Mouse (Mus musculus) limb, embryonic 15.5 days (tissue): ENCODE results near the gene Dnajc6. TPM values are rescaled to one million over a fixed set of nuclear protein-coding genes. Genes with fewer than 3 reads are reported as not detected.
A peak's percentile ranks its signal among the peaks of the same experiment; 100 is the strongest.

Experiments used
- ATAC-seq: fragments of 200-750 bp; cut with Nextera tagmentation; 2 replicates; pipeline ENCODE4 v1.8.0; 2017; ENCODE audit warnings: low read depth, moderate TSS enrichment; ENCODE audit not compliant: insufficient number of reproducible peaks, low FRiP score, low TSS enrichment
- H3K27ac ChIP-seq: fragments of 300-500 bp; sonication (generic); 2 replicates; pipeline ENCODE4 v1.5.1; 2015; ENCODE audit warnings: moderate library complexity, mild to moderate bottlenecking, inconsistent platforms
- H3K27me3 ChIP-seq: fragments of 300-500 bp; sonication (generic); 2 replicates; pipeline ENCODE4 v1.6.1; 2015; ENCODE audit warnings: inconsistent platforms
- H3K36me3 ChIP-seq: fragments of 300-500 bp; sonication (generic); 2 replicates; pipeline ENCODE4 v1.6.1; 2015; ENCODE audit warnings: inconsistent platforms
- H3K4me1 ChIP-seq: fragments of 300-500 bp; sonication (generic); 2 replicates; pipeline ENCODE4 v1.6.1; 2015; ENCODE audit warnings: inconsistent platforms
- H3K4me2 ChIP-seq: fragments of 300-500 bp; sonication (generic); 2 replicates; pipeline ENCODE4 v1.6.1; 2015; ENCODE audit warnings: mild to moderate bottlenecking, inconsistent platforms
- H3K4me3 ChIP-seq: fragments of 300-500 bp; sonication (generic); 2 replicates; pipeline ENCODE4 v1.5.1; 2015; ENCODE audit warnings: mild to moderate bottlenecking, inconsistent platforms
- H3K9ac ChIP-seq: fragments of 300-500 bp; sonication (generic); 2 replicates; pipeline ENCODE4 v1.6.1; 2015; ENCODE audit warnings: inconsistent platforms
- H3K9me3 ChIP-seq: fragments of 300-500 bp; sonication (generic); 2 replicates; pipeline ENCODE4 v1.6.1; 2016; ENCODE audit warnings: inconsistent platforms
- WGBS: fragments of 180-500 bp; shearing (Covaris S2); methylation state at CpG from one replicate; pipeline ENCODE4 v1.1.7; 2015; 5-methylcytosine and 5-hydroxymethylcytosine counted together
- polyA plus RNA-seq: library from polyadenylated mRNA; unstranded; fragments of >200 nt; fragmentation: Nextera tagmentation; extraction: Ambion mirVana; gene quantifications from 2 replicates; pipeline ENCODE4 v1.2.1, GENCODE M21; 2015

Gene Dnajc6
- polyA plus RNA-seq, 1 experiment from 2014 or later = 1.3 TPM

DNA sequence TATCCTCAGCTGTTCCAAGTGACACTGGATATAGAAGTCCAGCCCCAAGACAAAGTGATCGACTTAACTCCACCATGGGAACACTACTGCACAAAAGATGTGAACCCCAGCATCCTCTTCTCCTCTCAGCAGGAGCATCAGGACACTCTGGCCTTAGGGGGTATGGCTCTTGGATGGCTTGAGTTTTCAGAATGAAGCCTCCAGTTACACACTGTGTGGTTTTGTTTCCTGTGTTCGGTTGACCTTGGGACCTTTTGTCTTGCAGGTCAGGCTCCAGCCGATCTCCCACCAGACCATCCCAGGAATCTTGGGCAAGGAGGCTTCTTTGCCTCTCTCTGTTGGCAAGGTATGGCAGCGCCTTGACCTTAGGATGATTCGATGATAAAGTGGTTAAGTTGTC lies 120.1 kb downstream of the Dnajc6 start:
- H3K27me3 ChIP-seq = no peaks in the 10 kb centered on the region
- H3K4me2 ChIP-seq = no peak overlapping the region
- H3K36me3 ChIP-seq = no peaks in the 10 kb centered on the region
- no peaks in the 10 kb centered on the region for H3K9me3 ChIP-seq
- H3K4me1 ChIP-seq = no peaks in the 10 kb centered on the region
- H3K4me3 ChIP-seq = no peak overlapping the region
- H3K27ac ChIP-seq = no peak overlapping the region
- H3K9ac ChIP-seq = no peak overlapping the region
- 88% methylated on average over 5 of the region's 5 CpGs for WGBS
- no peak for ATAC-seq

GRCm38 (mm10) chr4:101617742-101618141 lies 121.3 kb downstream of the Dnajc6 start:
- H3K27me3 ChIP-seq = no peaks in the 10 kb centered on the region
- H3K4me2 ChIP-seq = no peak overlapping the region
- H3K27ac ChIP-seq = no peak overlapping the region
- H3K36me3 ChIP-seq = no peaks in the 10 kb centered on the region
- H3K9ac ChIP-seq = no peak overlapping the region
- no peak overlapping the region for H3K4me3 ChIP-seq
- WGBS = 71% methylated on average over 2 of the region's 2 CpGs
- H3K4me1 ChIP-seq = no peaks in the 10 kb centered on the region
- ATAC-seq = no peak
- no peaks in the 10 kb centered on the region for H3K9me3 ChIP-seq

DNA sequence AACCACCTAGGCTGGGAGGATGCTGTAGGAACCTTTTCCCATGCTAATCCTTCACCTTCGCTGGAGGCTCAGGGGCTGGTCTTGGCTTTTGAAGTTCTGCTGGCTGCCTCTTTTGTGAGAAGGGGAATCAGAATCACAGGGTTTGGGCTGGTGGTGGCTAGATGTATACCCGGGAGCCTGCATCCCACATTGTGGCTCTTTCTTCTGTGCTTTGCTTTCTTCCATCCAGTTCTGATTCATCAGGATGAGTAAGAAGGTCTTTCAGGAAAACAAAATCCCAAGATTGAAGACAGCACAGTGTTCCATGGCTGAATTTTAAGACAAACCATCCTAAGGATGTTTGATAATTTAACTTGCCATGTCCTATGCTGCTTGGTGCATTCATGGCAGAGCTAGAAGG lies 123.8 kb downstream of the Dnajc6 start:
- no peak overlapping the region for H3K27ac ChIP-seq
- H3K27me3 ChIP-seq = no peaks in the 10 kb centered on the region
- H3K4me2 ChIP-seq = no peak overlapping the region
- no peak overlapping the region for H3K9ac ChIP-seq
- H3K4me3 ChIP-seq = no peak overlapping the region
- no peaks in the 10 kb centered on the region for H3K4me1 ChIP-seq
- 52% methylated on average over 2 of the region's 2 CpGs for WGBS
- no peaks in the 10 kb centered on the region for H3K36me3 ChIP-seq
- no peak for ATAC-seq
- H3K9me3 ChIP-seq = no peaks in the 10 kb centered on the region

DNA sequence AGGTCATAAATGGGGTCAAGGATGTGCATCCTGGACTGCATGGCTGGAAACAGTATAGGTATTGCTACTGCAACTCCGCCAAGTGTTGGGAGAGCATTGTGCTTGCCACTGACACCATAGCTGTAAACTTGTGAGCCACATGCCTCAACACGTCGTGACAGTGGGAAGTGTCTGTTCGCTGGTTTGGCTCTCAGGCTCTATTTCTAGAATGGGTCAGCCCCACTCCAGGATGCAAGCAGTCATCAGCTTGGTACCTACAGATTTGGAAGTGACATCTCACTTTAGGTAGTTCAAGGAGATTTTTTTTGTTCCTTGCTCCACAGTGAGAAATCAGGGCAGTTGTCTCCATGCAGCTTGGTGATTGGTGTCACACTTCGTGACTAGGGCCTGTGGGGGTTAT lies 124.8 kb downstream of the Dnajc6 start:
- Histone ChIP-seq H3K27ac (no peak overlapping the region), H3K9ac (no peak overlapping the region), H3K4me1 (no peaks in the 10 kb centered on the region), H3K4me3 (no peak overlapping the region), H3K4me2 (no peak overlapping the region), H3K27me3 (no peaks in the 10 kb centered on the region), H3K9me3 (no peaks in the 10 kb centered on the region), H3K36me3 (no peaks in the 10 kb centered on the region)
- ATAC-seq = no peak
- 80% methylated on average over 5 of the region's 5 CpGs for WGBS

GRCm38 (mm10) chr4:101625278-101625677 lies 128.8 kb downstream of the Dnajc6 start:
- Histone ChIP-seq H3K36me3 (no peaks in the 10 kb centered on the region), H3K9me3 (no peaks in the 10 kb centered on the region), H3K4me3 (no peak overlapping the region), H3K27me3 (no peaks in the 10 kb centered on the region), H3K4me2 (no peak overlapping the region), H3K9ac (no peak overlapping the region), H3K27ac (no peak overlapping the region), H3K4me1 (no peaks in the 10 kb centered on the region)
- WGBS = 80% methylated on average over 5 of the region's 5 CpGs
- ATAC-seq = no peak

DNA sequence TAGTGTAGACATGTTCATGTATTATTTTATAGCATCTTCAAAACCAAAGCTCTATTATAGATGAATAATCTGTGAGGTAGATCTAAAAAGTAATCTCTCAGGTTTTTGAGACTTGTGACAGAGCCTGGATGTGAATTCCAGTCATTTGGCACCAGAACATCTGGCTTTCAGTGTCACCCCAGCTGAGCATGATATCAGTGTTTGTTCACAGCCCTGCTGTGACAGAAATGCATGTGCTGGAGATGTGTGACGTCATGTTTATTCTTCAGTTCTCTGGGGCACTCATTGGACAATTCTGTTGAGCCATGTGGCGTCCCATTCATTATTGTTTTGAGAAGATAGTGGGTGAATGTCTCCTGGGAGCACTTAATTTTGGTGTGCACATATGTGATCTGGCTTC lies 139.1 kb downstream of the Dnajc6 start:
- ATAC-seq = no peak
- Histone ChIP-seq H3K27ac (no peak overlapping the region), H3K9ac (no peak overlapping the region), H3K9me3 (no peaks in the 10 kb centered on the region), H3K4me1 (no peaks in the 10 kb centered on the region), H3K27me3 (no peaks in the 10 kb centered on the region), H3K4me2 (no peak overlapping the region), H3K36me3 (no peaks in the 10 kb centered on the region), H3K4me3 (no peak overlapping the region)
- WGBS = 77% methylated on average over 2 of the region's 2 CpGs

DNA sequence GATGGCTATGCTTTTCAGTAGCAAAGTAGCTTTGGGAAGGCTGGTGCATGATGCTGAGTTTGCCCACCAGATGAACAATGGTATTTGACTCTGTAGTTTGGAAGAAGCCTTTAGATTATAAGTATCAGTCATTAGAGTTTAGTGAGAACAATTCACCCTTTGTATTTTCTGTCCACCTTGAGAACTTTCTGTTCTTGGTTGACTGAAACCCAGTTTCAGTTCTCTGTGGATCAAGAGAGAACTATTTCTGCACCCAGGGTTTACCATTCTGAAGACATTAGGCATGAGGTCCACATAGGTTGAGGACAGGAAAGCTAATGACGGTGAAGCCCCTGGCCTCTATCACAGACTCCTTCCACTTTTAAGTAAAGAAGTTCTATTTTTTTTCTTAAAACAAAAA lies 141.0 kb downstream of the Dnajc6 start:
- Histone ChIP-seq H3K27ac (no peak overlapping the region), H3K36me3 (no peaks in the 10 kb centered on the region), H3K27me3 (no peaks in the 10 kb centered on the region), H3K4me2 (no peak overlapping the region), H3K4me3 (no peak overlapping the region), H3K9me3 (no peaks in the 10 kb centered on the region), H3K4me1 (no peaks in the 10 kb centered on the region), H3K9ac (no peak overlapping the region)
- ATAC-seq = no peak
- WGBS = 87% methylated on average over 1 of the region's 1 CpGs

GRCm38 (mm10) chr4:101640631-101641030 lies 144.2 kb downstream of the Dnajc6 start:
- H3K9ac ChIP-seq = no peak overlapping the region
- no peak overlapping the region for H3K4me3 ChIP-seq
- H3K27me3 ChIP-seq = no peaks in the 10 kb centered on the region
- no peaks in the 10 kb centered on the region for H3K4me1 ChIP-seq
- no peaks in the 10 kb centered on the region for H3K36me3 ChIP-seq
- WGBS = 71% methylated on average over 5 of the region's 5 CpGs
- H3K9me3 ChIP-seq = no peaks in the 10 kb centered on the region
- H3K27ac ChIP-seq = no peak overlapping the region
- H3K4me2 ChIP-seq = no peak overlapping the region
- no peak for ATAC-seq

GRCm38 (mm10) chr4:101642708-101643107 lies 146.3 kb downstream of the Dnajc6 start:
- Histone ChIP-seq H3K9ac (no peak overlapping the region), H3K27ac (no peak overlapping the region), H3K4me1 (no peaks in the 10 kb centered on the region), H3K4me2 (no peak overlapping the region), H3K27me3 (no peaks in the 10 kb centered on the region), H3K36me3 (no peaks in the 10 kb centered on the region), H3K4me3 (no peak overlapping the region), H3K9me3 (no peaks in the 10 kb centered on the region)
- ATAC-seq = no peak
- WGBS = 74% methylated on average over 6 of the region's 6 CpGs

DNA sequence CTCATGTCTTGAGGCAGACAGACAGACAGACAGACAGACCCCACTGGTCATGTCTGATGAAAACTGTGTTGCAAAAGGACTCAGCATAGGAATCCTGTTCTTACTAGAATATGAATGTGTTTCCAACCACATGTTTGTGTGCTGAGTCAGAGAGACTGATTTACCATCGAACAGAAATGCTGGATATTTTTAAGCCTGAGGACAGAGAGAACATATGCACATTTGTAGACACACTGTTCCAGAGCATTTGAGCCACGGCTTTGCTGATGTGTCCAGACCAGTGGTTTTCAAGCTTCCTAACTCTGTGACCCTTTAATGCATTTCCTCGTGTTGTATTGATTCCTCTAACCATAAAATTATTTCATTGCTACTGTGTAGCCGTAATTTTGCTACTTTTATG lies 146.8 kb downstream of the Dnajc6 start:
- WGBS = 65% methylated on average over 4 of the region's 4 CpGs
- no peak for ATAC-seq
- no peak overlapping the region for H3K9ac ChIP-seq
- H3K4me3 ChIP-seq = no peak overlapping the region
- no peaks in the 10 kb centered on the region for H3K4me1 ChIP-seq
- no peak overlapping the region for H3K27ac ChIP-seq
- H3K27me3 ChIP-seq = no peaks in the 10 kb centered on the region
- no peak overlapping the region for H3K4me2 ChIP-seq
- no peaks in the 10 kb centered on the region for H3K36me3 ChIP-seq
- H3K9me3 ChIP-seq = no peaks in the 10 kb centered on the region

DNA sequence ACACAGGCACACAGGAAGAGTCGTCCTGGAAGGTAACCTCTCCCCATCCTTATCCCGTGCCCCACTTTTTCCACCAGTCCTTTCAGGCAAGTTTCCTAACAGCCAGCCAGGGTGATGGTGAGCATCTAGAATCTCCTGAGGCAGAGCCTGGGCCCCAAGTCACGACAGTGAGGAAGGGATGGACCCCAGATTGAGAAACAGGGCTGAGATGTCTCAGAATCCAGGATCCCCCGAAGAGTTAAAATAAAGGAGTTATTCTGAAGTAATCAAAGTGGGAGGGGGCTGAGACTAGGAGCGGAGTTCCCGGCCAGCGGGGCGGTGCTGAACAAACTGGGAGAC lies 150.4 kb downstream of the Dnajc6 start:
- H3K9ac ChIP-seq = peak overlapping the region; percentile 53
- peak overlapping the region; percentile 86 for H3K4me3 ChIP-seq
- under 1% methylated on average over 8 of the region's 8 CpGs for WGBS
- peaks cover 8% of the 10 kb centered on the region for H3K4me1 ChIP-seq
- no peaks in the 10 kb centered on the region for H3K36me3 ChIP-seq
- peak; percentile 3; the same call in 1 of the 2 replicates for ATAC-seq
- peak overlapping the region; percentile 94 for H3K27ac ChIP-seq
- H3K27me3 ChIP-seq = no peaks in the 10 kb centered on the region
- H3K9me3 ChIP-seq = no peaks in the 10 kb centered on the region
- peak overlapping the region; percentile 59 for H3K4me2 ChIP-seq

DNA sequence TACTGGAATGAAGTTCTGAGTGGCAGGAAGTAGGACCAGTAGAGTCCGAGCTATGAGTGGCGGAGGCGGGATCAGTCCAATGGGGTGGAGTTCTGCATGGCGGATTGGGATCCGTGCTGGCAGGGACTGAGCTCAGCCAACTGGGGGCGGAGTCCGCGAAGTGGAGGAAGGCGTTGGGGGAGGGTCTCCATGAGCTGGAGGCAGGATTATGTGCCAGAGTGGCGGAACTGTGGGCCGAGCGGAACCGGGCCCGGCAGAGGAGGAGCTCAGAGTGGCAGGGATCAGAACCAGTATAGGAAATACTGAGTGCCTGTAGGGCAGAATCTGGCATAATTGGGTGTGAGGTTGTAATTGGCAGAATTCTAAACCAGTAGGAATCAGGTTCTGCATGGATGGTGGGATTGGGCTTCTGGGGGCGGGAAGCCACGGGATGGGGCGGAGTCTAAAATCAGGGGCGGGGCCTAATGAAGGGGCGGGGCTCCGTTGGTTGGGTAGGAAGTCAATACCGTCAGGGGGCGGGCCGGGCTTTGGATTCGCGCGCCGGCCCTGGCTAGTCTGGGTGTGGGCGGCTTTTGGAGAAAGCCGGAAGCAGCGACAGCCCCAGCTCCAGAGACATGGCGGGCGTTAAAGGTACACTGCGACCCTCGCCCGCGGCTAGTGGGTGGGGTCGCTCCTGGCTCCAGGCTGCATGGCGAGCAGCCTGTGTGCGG lies 150.9 kb downstream of the Dnajc6 start, which contains the start of gene Leprot:
TSS of gene Leprot (plus strand) at position 523 of the 710 bp plus-strand sequence.
- Histone ChIP-seq H3K9me3 (no peaks in the 10 kb centered on the region), H3K9ac (peak within 1 kb of the TSS; percentile 74), H3K36me3 (no peaks in the 10 kb centered on the region), H3K4me1 (peaks cover 8% of the 10 kb centered on the region), H3K27ac (peak within 1 kb of the TSS; percentile 96), H3K4me3 (peak within 1 kb of the TSS; percentile 86), H3K4me2 (peak within 1 kb of the TSS; percentile 59), H3K27me3 (no peaks in the 10 kb centered on the region)
- under 1% methylated on average over 39 of the region's 39 CpGs for WGBS
- peak; percentile 99 for ATAC-seq
